Mouse (Mus musculus) MEL (cell line): Measurements from ENCODE around the gene Zdhhc12.
A peak's percentile ranks its signal among the peaks of the same experiment; 100 is the strongest.

Experiments used
- CTCF ChIP-seq, 3 experiments: IDR thresholded peaks in 2 of 3; conservative IDR thresholded peaks in 1 of 3; 2 replicates each; pipeline ENCODE4 v1.5.1; 2011 to 2012; ENCODE audit warnings: low read length in 3 of 3, low read depth in 2 of 3, mild to moderate bottlenecking in 2 of 3, improper control_type of control experiment in 1 of 3, inconsistent platforms in 1 of 3, mixed read lengths in 1 of 3, moderate library complexity in 1 of 3; ENCODE audit not compliant: control insufficient read depth in 1 of 3, insufficient read depth in 1 of 3, poor library complexity in 1 of 3, severe bottlenecking in 1 of 3
- POLR2A ChIP-seq, 2 experiments: IDR thresholded peaks; 2 replicates each; pipeline ENCODE4 v1.6.1; 2011 to 2012; ENCODE audit warnings: low read length in 2 of 2, mild to moderate bottlenecking in 2 of 2, control low read depth in 1 of 2, improper control_type of control experiment in 1 of 2, low read depth in 1 of 2, moderate library complexity in 1 of 2; ENCODE audit not compliant: control insufficient read depth in 1 of 2, insufficient read depth in 1 of 2, poor library complexity in 1 of 2
- RCOR1 ChIP-seq: IDR thresholded peaks from 2 replicates; pipeline ENCODE4 v1.6.1; 2012; ENCODE audit warnings: low read depth, mild to moderate bottlenecking, inconsistent platforms, low read length, improper control_type of control experiment

DNA sequence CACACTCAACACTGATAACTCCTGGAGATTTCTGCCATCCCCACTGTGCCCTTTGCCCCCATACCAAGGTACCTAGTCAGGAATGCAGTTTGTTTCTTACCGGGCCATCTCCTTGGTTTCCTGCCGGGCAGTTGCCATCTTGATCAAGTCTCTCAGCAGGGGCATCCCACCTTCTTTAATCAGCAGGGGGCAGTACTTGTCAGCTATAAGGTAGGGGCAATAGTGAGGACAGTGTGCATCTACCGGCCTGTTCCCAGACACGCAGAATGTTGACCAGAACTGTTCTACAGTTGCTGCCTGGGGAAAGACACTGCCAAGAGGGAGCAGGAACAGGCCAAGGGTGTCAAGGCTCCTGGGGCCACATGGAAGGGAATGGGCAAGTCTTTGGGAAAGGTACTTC lies 6.8 kb upstream of the Zdhhc12 start:
- TF ChIP-seq RCOR1 (no peak), POLR2A (IDR thresholded peaks at IDR 0.05; ENCODE audit: control insufficient read depth in 1 of 2, insufficient read depth in 1 of 2, low read depth in 1 of 2, low read length in 2 of 2, poor library complexity in 1 of 2) (no peak), CTCF (IDR thresholded peaks at IDR 0.05 in 2 of 3, conservative IDR thresholded peaks at IDR 0.05 in 1 of 3; ENCODE audit: control insufficient read depth in 1 of 3, insufficient read depth in 1 of 3, low read depth in 2 of 3, low read length in 3 of 3, poor library complexity in 1 of 3, severe bottlenecking in 1 of 3) (peak in 1 of 3 experiments; percentile 37; a peak in 2 of 6 replicates)
